Mouse (Mus musculus): ENCODE data around the gene Mapk14. TPM values are rescaled to one million over a fixed set of nuclear protein-coding genes. Genes with fewer than 3 reads are reported as not detected.

Mapk14 gene
- total RNA-seq, 2 experiments from 2014 or later, result 51.3 to 59.4 TPM

DNA sequence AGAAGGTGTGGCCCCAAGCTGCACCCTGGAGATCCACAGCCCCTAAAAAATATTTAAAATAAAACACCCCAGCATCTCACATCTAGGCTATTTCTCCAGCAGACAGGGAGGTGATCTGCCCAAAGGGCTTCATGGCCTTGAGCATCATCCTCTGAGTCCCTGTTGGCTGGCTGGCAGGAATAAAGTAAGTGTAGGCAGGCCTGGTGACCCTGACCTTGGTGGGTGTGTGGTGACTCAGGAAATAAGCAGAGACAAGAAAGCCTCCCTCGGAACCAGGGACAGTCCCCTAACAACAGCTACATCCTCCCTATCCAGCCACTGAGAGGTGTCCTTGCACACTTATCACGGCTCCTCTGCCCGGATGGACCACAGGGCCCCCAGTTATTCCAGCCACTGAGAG, 89.7 kb downstream of the Mapk14 start:
- no peak for DNase-seq

DNA sequence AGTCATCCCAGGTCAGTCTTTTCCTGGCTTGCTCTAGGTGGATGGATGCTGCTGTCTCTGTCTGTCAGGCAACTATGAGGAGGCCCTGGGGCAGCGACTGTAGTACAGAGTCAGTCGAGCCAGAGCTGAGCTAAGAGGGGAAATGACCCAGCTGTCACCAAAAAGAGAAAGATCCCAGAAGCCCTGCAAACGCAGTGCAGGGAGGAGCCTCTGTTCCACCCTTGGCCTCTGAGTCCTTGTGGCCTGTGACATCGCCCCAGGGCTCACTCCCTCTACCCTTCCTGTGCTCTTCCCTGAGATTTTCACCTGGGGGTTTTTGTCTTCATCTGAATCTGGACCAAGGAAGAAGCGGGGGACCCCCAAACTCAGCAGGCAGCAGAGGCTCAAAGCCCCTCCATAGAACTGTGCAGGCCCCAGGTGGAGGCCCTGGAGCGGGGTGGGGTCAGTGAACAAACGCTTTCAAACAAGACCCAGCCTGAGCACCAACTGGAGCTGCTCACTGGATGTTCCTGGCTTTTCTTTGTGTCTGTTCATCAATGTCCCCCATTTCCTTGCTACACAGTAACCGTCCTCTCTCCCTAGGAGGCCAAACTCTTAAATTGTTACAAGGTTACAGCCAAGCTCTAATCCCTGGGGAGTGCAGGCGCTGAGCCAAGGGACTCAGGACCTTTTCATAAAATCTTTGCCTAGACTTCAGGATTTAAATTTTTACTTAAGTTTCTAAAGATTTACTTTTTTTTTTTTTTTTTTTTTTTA, 90.3 kb downstream of the Mapk14 start:
- peak; percentile 33 to 52 for DNase-seq

DNA sequence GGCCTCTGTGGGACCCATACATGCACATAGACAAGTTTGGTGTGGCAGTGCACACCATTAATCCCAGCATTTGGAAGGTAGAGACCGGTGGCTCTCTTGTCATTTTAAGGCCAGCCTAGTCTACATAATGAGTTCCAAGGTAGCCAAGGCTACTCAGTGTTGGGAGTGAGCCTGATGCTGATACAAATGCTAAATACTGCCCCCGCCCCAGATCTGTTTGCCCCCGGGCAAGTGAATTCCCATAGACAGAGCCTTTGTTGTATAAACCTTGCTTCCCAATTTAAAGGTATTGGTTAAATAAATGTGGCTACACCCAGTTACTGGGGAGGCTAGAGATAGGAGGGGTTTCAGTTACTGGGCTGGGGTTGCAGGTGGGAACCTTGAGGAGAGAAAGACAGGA, 93.9 kb downstream of the Mapk14 start:
- no peak for DNase-seq

DNA sequence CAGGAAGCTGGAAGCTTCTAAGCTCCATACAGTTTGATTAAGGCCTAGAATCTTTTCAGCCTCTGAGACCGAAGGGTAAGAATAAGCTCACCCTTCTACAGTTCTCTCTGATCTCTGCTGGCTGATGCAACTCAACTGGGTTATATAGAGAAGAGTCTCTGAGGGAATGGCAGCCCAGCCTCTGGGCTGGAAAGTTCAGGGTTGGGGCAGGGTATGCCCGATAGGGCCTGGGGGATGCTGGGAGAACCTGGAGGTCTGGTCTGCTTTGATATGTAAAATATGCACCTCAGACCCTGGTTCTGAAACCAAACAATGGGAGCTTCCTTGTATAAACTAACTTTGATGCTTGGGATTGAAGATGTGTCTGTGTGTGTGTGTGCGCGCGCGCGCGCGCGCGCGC, 96.4 kb downstream of the Mapk14 start:
- DNase-seq, result no peak

- no peak for DNase-seq
Observed at GRCm38 (mm10) chr17:28797031-28797430, 105.9 kb downstream of the Mapk14 start.

Other genes with a start within 250 kb of the Mapk14 start
- gene Fkbp5, start 173.8 kb upstream of the Mapk14 start, total RNA-seq (2021), result 100 to 1,000 TPM in 1 of 2 experiments, 10 to 100 TPM in 1; 65.4 to 103 TPM
- gene Armc12, start 160.5 kb upstream of the Mapk14 start, total RNA-seq (2021), result not detected
- not detected for gene Clpsl2, start 141.9 kb upstream of the Mapk14 start, total RNA-seq (2021)
- gene Clps, start 130.6 kb upstream of the Mapk14 start, total RNA-seq (2021), result not detected
- not detected for gene Lhfpl5, start 115.7 kb upstream of the Mapk14 start, total RNA-seq (2021)
- gene Srpk1, start 68.6 kb upstream of the Mapk14 start, total RNA-seq (2021), result 10 to 100 TPM; 33.7 to 36.3 TPM
- gene Slc26a8, start 1.1 kb upstream of the Mapk14 start, total RNA-seq (2021), result under 1 TPM in 1 of 2 experiments, not detected in 1; 0.39 TPM
- gene AC170998.1, start 34.8 kb downstream of the Mapk14 start, total RNA-seq (2021), result under 1 TPM in 1 of 2 experiments, not detected in 1; 0.67 TPM
- gene Mapk13, start 78.0 kb downstream of the Mapk14 start, total RNA-seq (2021), result under 1 TPM in 1 of 2 experiments, not detected in 1; 0.46 TPM
- gene Brpf3, start 109.8 kb downstream of the Mapk14 start, total RNA-seq (2021), result 10 to 100 TPM; 14.8 to 19.6 TPM
- gene Pnpla1, start 167.1 kb downstream of the Mapk14 start, total RNA-seq (2021), result not detected
- under 1 TPM in 1 of 2 experiments, not detected in 1; 0.08 TPM for gene 4930539E08Rik, start 224.0 kb downstream of the Mapk14 start, total RNA-seq (2021)

Data from heart, adult 18-20 months (tissue).